Mouse (Mus musculus): ENCODE measurements around the gene Phf24.

GRCm38 (mm10) chr4:42917402-42917774, 928 bp downstream of the Phf24 start:
- TF ChIP-seq ETS1 (conservative IDR thresholded peaks at IDR 0.05; ENCODE audit: low read depth, low read length): no peak
- TF ChIP-seq EP300 (IDR thresholded peaks at IDR 0.05; ENCODE audit: low read length): no peak

All from CH12.LX (cell line).